9 mouse cellular contexts compared by ENCODE assay signal in genomic region chr10:85651706-85652105, GRCm38 (mm10).
DNase-seq lines count a peak whose midpoint lies in the region; ATAC-seq and TF ChIP-seq lines count a peak whose summit lies in the region.
"Had no signal": no experiment of that assay in that cellular context is flagged by ENCODE, and none has a peak within 500 bp of the region (broad histone marks: within the 10 kb centered on the region; RNA-seq: fewer than 3 reads in every experiment).

No protein-coding gene starts in this region.

- TF ChIP-seq POLR2A in limb, embryonic 14.5 days (IDR thresholded peaks at IDR 0.05; ENCODE audit: borderline replicate concordance, extremely low read depth, insufficient read depth, insufficient read length), result no peak

- 27% methylated on average over 7 of the region's 7 CpGs for WGBS in heart, embryonic 10.5 days
- WGBS in kidney, embryonic 15.5 days, result 30% methylated on average over 7 of the region's 7 CpGs
- WGBS in limb, embryonic 14.5 days, result 24% methylated on average over 7 of the region's 7 CpGs
- 33% methylated on average over 7 of the region's 7 CpGs for WGBS in neural tube, embryonic 11.5 days

- H3K27me3 ChIP-seq in heart, embryonic 10.5 days (ENCODE audit: insufficient read depth, poor library complexity, severe bottlenecking), result peaks cover 5% of the 10 kb centered on the region; the same call in 1 of the 2 replicates
- H3K27me3 ChIP-seq in kidney, embryonic 15.5 days, result no peaks in the 10 kb centered on the region
- H3K27me3 ChIP-seq in limb, embryonic 14.5 days (ENCODE audit: control insufficient read depth, insufficient read depth, low read length), result no peaks in the 10 kb centered on the region
- no peaks in the 10 kb centered on the region for H3K27me3 ChIP-seq in neural tube, embryonic 11.5 days (ENCODE audit: control insufficient read depth, insufficient read depth, low read length)
- H3K27me3 ChIP-seq: heart, embryonic 13.5 days had no signal

- H3K4me1 ChIP-seq in heart, embryonic 10.5 days, result peaks cover 19% of the 10 kb centered on the region
- H3K4me1 ChIP-seq in kidney, embryonic 15.5 days, result peaks cover 3% of the 10 kb centered on the region; the same call in 1 of the 2 replicates
- 0 out of 2 replicates have a peak, but pooled peaks cover 5% of the 10 kb centered on the region for H3K4me1 ChIP-seq in limb, embryonic 14.5 days (ENCODE audit: control insufficient read depth, insufficient read depth, low read length)
- no peaks in the 10 kb centered on the region for H3K4me1 ChIP-seq in neural tube, embryonic 11.5 days (ENCODE audit: control insufficient read depth, insufficient read depth, low read length)

- H3K36me3 ChIP-seq in heart, embryonic 10.5 days, result no peaks in the 10 kb centered on the region
- H3K36me3 ChIP-seq in kidney, embryonic 15.5 days, result no peaks in the 10 kb centered on the region
- H3K36me3 ChIP-seq in limb, embryonic 14.5 days (ENCODE audit: control insufficient read depth, insufficient read depth, low read length), result peaks cover 5% of the 10 kb centered on the region; the same call in 1 of the 2 replicates
- H3K36me3 ChIP-seq in neural tube, embryonic 11.5 days (ENCODE audit: control insufficient read depth, insufficient read depth, low read length), result no peaks in the 10 kb centered on the region
- H3K36me3 ChIP-seq: heart, embryonic 13.5 days had no signal

- no peak overlapping the region for H3K9ac ChIP-seq in kidney, embryonic 15.5 days
- no peak overlapping the region for H3K9ac ChIP-seq in limb, embryonic 14.5 days (ENCODE audit: low read depth, low read length, severe bottlenecking)
- no peak overlapping the region for H3K9ac ChIP-seq in neural tube, embryonic 11.5 days (ENCODE audit: low read length)
- H3K9ac ChIP-seq: heart, embryonic 13.5 days had no signal

- DNase-seq in CD4-positive helper T cell, adult 2 months (ENCODE audit: low read depth, low spot score), result peak; percentile 44
- DNase-seq in ZHBTc4 (ENCODE audit: low read depth, low spot score), result peak; percentile 90
- peak; percentile 81 for DNase-seq in embryo, embryonic 11 days
- no peak for DNase-seq in heart, embryonic 10.5 days (ENCODE audit: low spot score)
- DNase-seq in limb, embryonic 14.5 days (ENCODE audit: low spot score), result peak; percentile 84
- peak; percentile 59 for DNase-seq in neural tube, embryonic 11.5 days (ENCODE audit: low spot score)
- DNase-seq in thymus, postnatal 14 days, result peak; percentile 56

- no peak overlapping the region for H3K4me3 ChIP-seq in heart, embryonic 10.5 days
- H3K4me3 ChIP-seq in kidney, embryonic 15.5 days (replicated peaks), result no peak overlapping the region
- H3K4me3 ChIP-seq in limb, embryonic 14.5 days (replicated peaks; ENCODE audit: low read length), result no peak overlapping the region
- H3K4me3 ChIP-seq in neural tube, embryonic 11.5 days (ENCODE audit: low read depth, low read length), result no peak overlapping the region
- H3K4me3 ChIP-seq: heart, embryonic 13.5 days had no signal

- no peaks in the 10 kb centered on the region for H3K9me3 ChIP-seq in heart, embryonic 10.5 days
- H3K9me3 ChIP-seq in kidney, embryonic 15.5 days (replicated peaks), result no peaks in the 10 kb centered on the region
- H3K9me3 ChIP-seq in limb, embryonic 14.5 days (ENCODE audit: control insufficient read depth, low read length), result no peaks in the 10 kb centered on the region
- no peaks in the 10 kb centered on the region for H3K9me3 ChIP-seq in neural tube, embryonic 11.5 days (ENCODE audit: control insufficient read depth, low read length)
- H3K9me3 ChIP-seq: heart, embryonic 13.5 days had no signal

- no peak overlapping the region for H3K4me2 ChIP-seq in kidney, embryonic 15.5 days
- no peak overlapping the region for H3K4me2 ChIP-seq in limb, embryonic 14.5 days (replicated peaks; ENCODE audit: low read depth, low read length, severe bottlenecking)
- no peak overlapping the region for H3K4me2 ChIP-seq in neural tube, embryonic 11.5 days (ENCODE audit: low read depth)
- H3K4me2 ChIP-seq: heart, embryonic 13.5 days had no signal

- peak; percentile 78 for ATAC-seq in kidney, embryonic 15.5 days (replicated peaks; ENCODE audit: low FRiP score)
- peak; percentile 72 for ATAC-seq in limb, embryonic 14.5 days (ENCODE audit: low FRiP score, low read depth)
- ATAC-seq in neural tube, embryonic 11.5 days (ENCODE audit: insufficient read depth, low FRiP score, low TSS enrichment), result peak; percentile 77

- 0 out of 2 replicates have a peak overlapping the region, but pooled peaks have one; percentile 22 for H3K27ac ChIP-seq in heart, embryonic 10.5 days
- H3K27ac ChIP-seq in kidney, embryonic 15.5 days, result no peak overlapping the region
- no peak overlapping the region for H3K27ac ChIP-seq in limb, embryonic 14.5 days (replicated peaks; ENCODE audit: low read depth, low read length)
- no peak overlapping the region for H3K27ac ChIP-seq in neural tube, embryonic 11.5 days (ENCODE audit: low read depth, low read length)
- H3K27ac ChIP-seq: heart, embryonic 13.5 days had no signal
